Mouse (Mus musculus) midbrain, postnatal 0 days (tissue): ENCODE data around the gene Fam20a. TPM values are rescaled to one million over a fixed set of nuclear protein-coding genes. Genes with fewer than 3 reads are reported as not detected.

ENCODE experiments used
- ATAC-seq: fragments of 200-750 bp; cut with Nextera tagmentation; 2 replicates; pipeline ENCODE4 v1.8.0; 2017; ENCODE audit warnings: moderate number of reproducible peaks, mild to moderate bottlenecking, moderate TSS enrichment, moderate library complexity; ENCODE audit not compliant: low FRiP score
- DNase-seq: peaks from one replicate; pipeline ENCODE4 v3.0.0-alpha.2; 2015; ENCODE audit warnings: low spot score
- H3K27ac ChIP-seq: fragments of 300-500 bp; sonication (generic); 2 replicates; pipeline ENCODE4 v1.5.1; 2014; ENCODE audit warnings: low read depth, mild to moderate bottlenecking, low read length, mixed read lengths
- H3K27me3 ChIP-seq: fragments of 300-500 bp; sonication (generic); 2 replicates; pipeline ENCODE4 v1.6.1; 2014; ENCODE audit warnings: low read length, control low read depth, mixed read lengths; ENCODE audit not compliant: insufficient read depth
- H3K36me3 ChIP-seq: fragments of 300-500 bp; sonication (generic); 2 replicates; pipeline ENCODE4 v1.6.1; 2014; ENCODE audit warnings: low read length, control low read depth, mixed read lengths; ENCODE audit not compliant: insufficient read depth
- H3K4me1 ChIP-seq: fragments of 300-500 bp; sonication (generic); 2 replicates; pipeline ENCODE4 v1.6.1; 2014; ENCODE audit warnings: mild to moderate bottlenecking, control low read depth, antibody characterized with exemption, low read length, mixed read lengths; ENCODE audit not compliant: insufficient read depth
- H3K4me2 ChIP-seq: fragments of 300-500 bp; sonication (generic); 2 replicates; pipeline ENCODE4 v1.6.1; 2014; ENCODE audit warnings: low read depth, mild to moderate bottlenecking, low read length, mixed read lengths; ENCODE audit not compliant: poor library complexity, severe bottlenecking
- H3K4me3 ChIP-seq: fragments of 300-500 bp; sonication (generic); 2 replicates; pipeline ENCODE4 v1.5.1; 2014; ENCODE audit warnings: low read depth, mild to moderate bottlenecking, low read length, moderate library complexity
- H3K9ac ChIP-seq: fragments of 300-500 bp; sonication (generic); replicated peaks from 2 replicates; pipeline ENCODE4 v1.6.1; 2014; ENCODE audit warnings: mild to moderate bottlenecking, low read length, moderate library complexity, mixed read lengths; ENCODE audit not compliant: poor library complexity, severe bottlenecking
- H3K9me3 ChIP-seq: fragments of 300-500 bp; sonication (generic); 2 replicates; pipeline ENCODE4 v1.6.1; 2016; ENCODE audit warnings: low read length, control low read depth
- CTCF ChIP-seq: IDR thresholded peaks from 2 replicates; pipeline ENCODE4 v1.5.1; 2016; ENCODE audit warnings: antibody characterized with exemption, mild to moderate bottlenecking
- WGBS: fragments of 180-500 bp; shearing (Covaris S2); extraction: QIAGEN DNeasy Blood & Tissue Kit; methylation state at CpG from one replicate; pipeline ENCODE4 v1.1.7; 2014; 5-methylcytosine and 5-hydroxymethylcytosine counted together
- polyA plus RNA-seq: library from polyadenylated mRNA; unstranded; fragments of >200 nt; fragmentation: Nextera tagmentation; extraction: Ambion mirVana; gene quantifications from 2 replicates; pipeline ENCODE4 v1.2.1, GENCODE M21; 2015
- total RNA-seq: library from RNA; depleted of rRNA; stranded (reverse); fragments of >200 nt; gene quantifications from 2 replicates; pipeline ENCODE4 v1.2.3, GENCODE M21; 2014; rRNA removed

Fam20a gene
- total RNA-seq: 8.9 and 10.4 TPM in 2 replicates
- 5.9 and 6.1 TPM in 2 replicates for polyA plus RNA-seq

DNA sequence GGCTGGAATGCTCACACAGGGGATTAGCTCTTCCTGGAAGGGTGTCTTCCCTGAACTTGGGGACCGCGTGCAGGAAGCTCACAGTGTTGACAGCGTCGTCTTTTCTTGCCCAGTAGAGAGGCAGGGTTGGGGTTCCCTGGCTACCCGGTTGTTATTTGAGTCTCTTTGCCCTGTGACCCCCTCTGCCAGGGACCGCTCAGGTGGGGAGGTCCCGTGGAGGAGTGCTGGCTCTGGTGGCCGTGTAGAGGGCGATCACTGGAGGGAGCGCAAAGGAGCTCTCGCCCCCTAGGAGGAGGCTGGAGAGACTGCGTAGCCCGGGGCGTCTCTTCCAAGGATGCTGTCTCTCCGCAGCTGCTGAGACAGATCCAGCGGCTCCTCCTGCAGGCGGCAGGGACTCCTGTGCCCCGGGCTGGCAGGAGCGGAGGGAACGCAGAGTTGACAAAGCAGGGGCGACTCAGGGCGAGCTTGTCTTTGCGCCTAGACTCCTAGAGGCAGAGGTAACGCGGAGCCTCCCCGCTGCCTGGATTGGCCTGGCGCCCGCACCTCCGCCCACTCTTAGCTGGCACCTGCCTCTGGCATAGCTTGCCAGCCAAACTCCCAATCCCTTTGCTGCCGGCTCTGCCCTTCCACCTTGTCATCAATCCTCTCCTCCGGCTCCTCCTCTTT is at the start of gene Fam20a:
Gene Fam20a (minus strand): TSS at position 499 of the 666 bp plus-strand sequence.
- Histone ChIP-seq H3K36me3 (no peaks in the 10 kb centered on the region), H3K4me3 (peak within 1 kb of the TSS; percentile 45), H3K27ac (peak within 1 kb of the TSS; percentile 55; the same call in 1 of the 2 replicates), H3K4me1 (peaks cover 7% of the 10 kb centered on the region; the same call in 1 of the 2 replicates), H3K9me3 (no peaks in the 10 kb centered on the region), H3K4me2 (peak within 1 kb of the TSS; percentile 94), H3K9ac (peak within 1 kb of the TSS; percentile 37), H3K27me3 (0 out of 2 replicates have a peak, but pooled peaks cover 4% of the 10 kb centered on the region)
- under 1% methylated on average over 30 of the region's 31 CpGs for WGBS
- ATAC-seq: peak; percentile 44; the same call in 1 of the 2 replicates
- TF ChIP-seq CTCF: peak; percentile 55
- peak; percentile 58 for DNase-seq

DNA sequence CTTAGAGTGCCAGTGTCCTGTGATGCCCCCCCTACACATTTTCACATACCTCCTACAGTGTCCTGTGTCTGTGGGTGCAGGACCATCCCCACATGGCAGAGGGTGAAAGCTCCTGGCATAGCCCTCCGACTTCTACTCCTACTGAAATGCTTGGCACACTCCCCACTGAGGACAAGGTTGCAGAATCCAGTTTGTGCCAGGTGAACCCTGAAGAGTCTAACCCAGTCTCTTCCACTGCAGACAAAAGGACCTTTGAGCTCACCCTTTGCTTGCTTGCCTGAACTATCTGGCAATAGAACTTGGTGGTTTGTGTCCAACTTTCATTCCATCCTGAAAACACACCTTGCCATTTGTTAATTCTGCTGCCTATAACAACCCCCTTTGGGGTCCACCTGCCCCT is 49.3 kb upstream of the Fam20a start:
- DNase-seq (no peak), ATAC-seq (no peak)
- 0 out of 2 replicates have a peak, but pooled peaks cover 3% of the 10 kb centered on the region for H3K9me3 ChIP-seq
- no peaks in the 10 kb centered on the region for H3K27me3 ChIP-seq
- 84% methylated on average over 1 of the region's 1 CpGs for WGBS
- no peak for TF ChIP-seq CTCF
- H3K9ac ChIP-seq: no peak overlapping the region
- no peaks in the 10 kb centered on the region for H3K4me1 ChIP-seq
- no peaks in the 10 kb centered on the region for H3K36me3 ChIP-seq
- H3K4me2 ChIP-seq: no peak overlapping the region
- H3K27ac ChIP-seq: no peak overlapping the region
- H3K4me3 ChIP-seq: no peak overlapping the region

DNA sequence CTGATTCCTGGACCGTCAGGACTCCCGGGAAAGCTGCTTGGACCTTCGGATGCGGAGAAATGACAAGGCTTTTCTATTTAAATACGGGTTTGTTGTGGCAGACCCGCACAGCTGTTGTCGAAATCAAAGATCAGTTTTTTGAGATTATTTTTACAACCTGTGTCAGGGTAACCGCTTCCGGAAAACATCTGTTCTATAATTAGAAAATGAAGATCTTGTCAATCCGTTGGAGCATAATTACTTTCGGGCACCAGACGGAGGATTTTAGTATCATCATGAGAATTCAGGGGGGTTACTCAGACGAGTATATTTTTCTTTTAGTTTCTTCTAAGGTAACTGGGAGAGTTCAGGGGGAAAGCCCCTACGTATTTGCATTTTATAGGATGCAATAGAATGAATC is 48.1 kb upstream of the Fam20a start:
- no peak for DNase-seq
- no peak overlapping the region for H3K4me3 ChIP-seq
- no peak overlapping the region for H3K27ac ChIP-seq
- H3K4me2 ChIP-seq: no peak overlapping the region
- H3K9me3 ChIP-seq: 0 out of 2 replicates have a peak, but pooled peaks cover 3% of the 10 kb centered on the region
- no peaks in the 10 kb centered on the region for H3K27me3 ChIP-seq
- ATAC-seq: no peak
- WGBS: 79% methylated on average over 14 of the region's 14 CpGs
- H3K4me1 ChIP-seq: no peaks in the 10 kb centered on the region
- H3K9ac ChIP-seq: no peak overlapping the region
- no peak for TF ChIP-seq CTCF
- H3K36me3 ChIP-seq: no peaks in the 10 kb centered on the region

DNA sequence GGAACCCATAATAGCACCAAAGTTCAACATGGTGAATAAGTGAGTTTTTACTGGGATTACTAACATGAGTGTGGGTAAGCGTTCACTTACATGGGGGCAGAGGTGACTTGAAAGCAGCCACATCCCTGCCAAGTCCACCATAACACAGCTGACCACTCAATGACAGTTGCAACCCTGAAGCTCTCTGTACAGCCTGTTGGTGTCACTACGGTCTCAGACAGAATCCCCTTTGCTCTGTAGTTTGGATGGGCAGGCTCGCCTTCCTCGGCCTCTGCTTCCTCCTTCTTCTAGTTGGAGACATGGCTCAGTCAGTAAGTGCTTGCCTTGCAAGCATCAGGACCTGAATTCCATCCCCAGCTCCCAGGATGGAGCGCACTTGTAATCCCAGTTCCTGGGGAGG is 47.0 kb upstream of the Fam20a start:
- H3K27me3 ChIP-seq: no peaks in the 10 kb centered on the region
- DNase-seq (no peak), ATAC-seq (no peak)
- TF ChIP-seq CTCF: no peak
- no peak overlapping the region for H3K9ac ChIP-seq
- 85% methylated on average over 5 of the region's 5 CpGs for WGBS
- no peak overlapping the region for H3K27ac ChIP-seq
- H3K9me3 ChIP-seq: no peaks in the 10 kb centered on the region
- H3K36me3 ChIP-seq: no peaks in the 10 kb centered on the region
- no peak overlapping the region for H3K4me2 ChIP-seq
- H3K4me3 ChIP-seq: no peak overlapping the region
- H3K4me1 ChIP-seq: no peaks in the 10 kb centered on the region

DNA sequence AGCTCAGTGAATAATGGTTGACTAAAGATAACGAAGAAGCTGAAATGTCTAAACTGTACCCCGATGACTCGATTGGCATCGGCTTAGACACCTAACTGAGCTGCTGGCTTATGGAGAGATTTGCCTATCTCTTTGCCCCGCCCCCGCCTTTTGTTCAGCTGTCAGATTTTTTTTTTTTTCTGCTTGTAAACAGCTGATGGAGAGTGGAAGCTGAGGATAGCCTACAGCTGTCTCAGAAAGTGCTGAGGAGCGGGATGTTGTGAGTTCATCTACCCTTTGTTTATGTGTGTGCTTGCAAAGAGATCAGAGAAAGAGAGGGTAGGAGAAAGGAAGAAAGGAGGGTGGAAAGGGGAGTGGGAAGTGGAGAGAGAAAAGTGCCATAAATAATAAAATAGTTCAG is 38.0 kb upstream of the Fam20a start:
- H3K36me3 ChIP-seq: no peaks in the 10 kb centered on the region
- no peaks in the 10 kb centered on the region for H3K4me1 ChIP-seq
- H3K9me3 ChIP-seq: no peaks in the 10 kb centered on the region
- DNase-seq: no peak
- no peak overlapping the region for H3K4me2 ChIP-seq
- H3K27me3 ChIP-seq: no peaks in the 10 kb centered on the region
- no peak overlapping the region for H3K9ac ChIP-seq
- 82% methylated on average over 7 of the region's 7 CpGs for WGBS
- ATAC-seq: no peak
- TF ChIP-seq CTCF: no peak
- no peak overlapping the region for H3K4me3 ChIP-seq
- H3K27ac ChIP-seq: no peak overlapping the region

DNA sequence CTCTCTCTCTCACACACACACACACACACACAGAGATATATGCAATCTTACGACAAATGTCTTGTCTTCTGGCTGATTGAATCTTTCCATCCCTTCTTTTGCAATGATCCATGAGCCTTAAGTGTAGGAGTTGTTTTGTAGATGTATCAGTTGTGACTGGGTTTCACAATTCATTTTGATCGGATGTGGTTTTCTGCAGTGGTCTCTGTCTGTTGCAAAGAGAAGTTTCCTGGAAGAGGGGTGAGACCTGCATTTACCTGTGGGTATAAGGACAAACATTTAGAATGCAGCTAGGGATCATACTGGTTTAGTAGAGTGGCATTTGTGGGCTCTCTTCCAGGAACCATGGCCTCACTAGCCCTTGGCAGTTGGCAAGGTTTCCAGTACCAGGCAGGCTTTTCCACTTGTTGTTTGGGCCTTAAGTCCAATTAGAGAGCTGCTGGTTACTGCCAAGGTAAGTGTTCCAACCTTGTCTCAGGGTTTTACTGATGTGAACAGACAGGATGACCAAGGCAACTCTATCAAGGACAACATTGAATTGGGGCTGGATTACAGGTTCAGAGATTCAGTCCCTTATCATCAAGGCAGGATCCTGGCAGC is 36.6 kb upstream of the Fam20a start:
- Histone ChIP-seq H3K9me3 (no peaks in the 10 kb centered on the region), H3K27me3 (no peaks in the 10 kb centered on the region), H3K9ac (no peak overlapping the region), H3K4me3 (no peak overlapping the region), H3K4me1 (no peaks in the 10 kb centered on the region), H3K4me2 (no peak overlapping the region), H3K36me3 (no peaks in the 10 kb centered on the region), H3K27ac (no peak overlapping the region)
- 97% methylated on average over 2 of the region's 2 CpGs for WGBS
- no peak for ATAC-seq
- DNase-seq: no peak
- TF ChIP-seq CTCF: no peak
